Mouse (Mus musculus): ENCODE data around the gene AU022252.
A peak's percentile ranks its signal among the peaks of the same experiment; 100 is the strongest.

AU022252 gene

GRCm38 (mm10) chr4:119232410-119233255, at the start of gene AU022252, which contains the start of gene P3h1:
TSS of gene AU022252 (minus strand) at chr4:119232712.
TSS of gene P3h1 (plus strand) at chr4:119232915.
- DNase-seq (ENCODE audit: low spot score): peak; percentile 99

DNA sequence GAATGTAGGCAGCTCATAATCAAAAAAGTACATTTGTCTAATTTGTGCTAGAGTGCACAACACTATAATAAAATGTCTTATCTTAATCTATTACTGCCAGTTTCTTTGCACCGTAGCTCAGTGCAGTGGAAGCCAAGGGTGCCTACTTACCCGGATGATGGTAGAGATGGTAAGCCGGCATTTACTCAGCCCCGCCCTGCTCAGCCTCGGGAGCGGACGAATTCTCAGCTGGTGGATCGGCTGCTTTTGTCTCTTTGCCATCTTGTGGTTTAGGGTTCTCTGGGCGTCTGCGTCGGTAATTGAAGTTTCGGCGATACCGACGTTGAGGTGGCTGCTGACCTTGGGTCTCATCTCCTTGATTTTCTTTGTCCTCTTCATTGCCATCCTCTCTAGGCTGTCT, 46.3 kb upstream of the AU022252 start:
- peak; percentile 26 for DNase-seq (ENCODE audit: low spot score)

DNA sequence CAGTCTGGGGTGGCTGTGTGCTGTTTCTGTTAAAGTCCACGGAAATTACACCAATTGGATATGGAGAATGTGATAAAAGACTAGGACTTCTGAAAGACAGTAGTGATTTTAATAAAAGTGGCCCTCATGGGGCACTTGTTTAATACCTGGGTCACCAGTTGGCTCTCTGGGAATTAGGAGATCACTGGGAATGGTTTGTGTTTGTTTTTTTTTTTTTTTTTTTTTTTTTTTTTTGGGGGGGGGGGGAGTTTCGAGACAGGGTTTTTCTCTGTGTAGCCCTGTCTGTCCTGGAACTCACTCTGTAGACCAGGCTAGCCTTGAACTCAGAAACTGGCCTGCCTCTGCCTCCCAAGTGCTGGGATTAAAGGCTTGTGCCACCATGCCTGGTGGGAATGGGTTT, 43.2 kb upstream of the AU022252 start:
- peak; percentile 21 for DNase-seq (ENCODE audit: low spot score)

GRCm38 (mm10) chr4:119275226-119275625, 42.7 kb upstream of the AU022252 start:
- no peak for DNase-seq (ENCODE audit: low spot score)

GRCm38 (mm10) chr4:119274627-119275026, 42.1 kb upstream of the AU022252 start:
- peak; percentile 22 for DNase-seq (ENCODE audit: low spot score)

DNA sequence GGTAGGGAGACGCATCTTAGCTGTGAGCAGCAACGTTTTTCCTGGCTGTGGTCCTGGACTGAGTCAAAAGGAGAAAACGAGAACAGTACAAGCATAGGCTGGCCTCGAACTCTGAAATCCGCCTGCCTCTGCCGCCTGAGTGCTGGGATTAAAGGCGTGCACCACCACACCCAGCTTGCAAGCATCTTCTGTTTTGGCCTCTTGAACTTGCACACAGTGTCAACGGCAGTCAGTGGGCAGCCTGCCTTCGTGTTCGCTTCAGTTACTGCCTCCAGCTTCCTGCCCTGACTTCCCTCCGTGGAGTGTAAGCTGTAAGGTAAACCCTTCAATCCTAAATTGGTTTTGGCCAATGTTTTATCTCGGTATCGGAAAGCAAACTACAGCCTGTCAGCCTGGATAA, 34.1 kb upstream of the AU022252 start:
- DNase-seq (ENCODE audit: low spot score): peak; percentile 14

DNA sequence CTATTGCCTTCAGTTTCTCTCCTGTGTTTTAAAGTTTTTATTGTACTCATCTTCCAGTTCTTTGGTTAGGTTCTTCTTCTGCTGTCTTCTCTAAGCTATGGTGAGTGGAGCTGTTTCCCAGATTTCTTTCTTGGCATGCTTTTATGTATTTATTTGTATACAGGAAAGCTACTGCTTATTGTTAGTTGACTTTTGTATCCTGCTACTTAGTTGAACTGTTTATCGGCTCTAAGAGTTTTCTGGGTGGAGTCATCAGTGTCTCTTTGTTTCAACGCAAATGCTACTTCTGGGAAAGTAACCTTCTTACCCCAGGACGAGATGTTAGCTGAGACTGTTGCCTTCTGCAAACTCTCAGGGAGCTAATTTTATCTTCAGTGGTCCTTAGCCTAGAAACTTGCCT, 30.9 kb upstream of the AU022252 start:
- DNase-seq (ENCODE audit: low spot score): no peak

DNA sequence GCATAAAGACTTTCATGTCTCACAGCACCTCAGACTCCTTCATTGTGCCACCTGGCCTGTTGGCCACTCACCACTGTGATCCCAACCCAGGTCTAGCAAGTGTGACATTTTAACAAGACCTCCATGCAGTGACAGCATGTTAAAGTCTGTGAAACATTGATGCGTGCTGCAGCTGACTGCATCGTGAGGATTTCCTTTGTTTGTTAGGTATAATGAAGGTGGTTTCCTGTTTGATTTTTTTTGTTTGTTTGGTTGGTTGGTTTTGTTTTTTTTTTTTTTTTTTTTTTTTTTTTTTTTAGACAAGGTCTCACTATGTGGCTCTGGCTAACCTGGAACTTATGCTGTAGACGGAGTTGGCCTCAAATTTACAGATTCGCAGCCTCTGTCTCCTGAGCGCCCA, 30.0 kb upstream of the AU022252 start:
- no peak for DNase-seq (ENCODE audit: low spot score)

GRCm38 (mm10) chr4:119261087-119261713, 28.7 kb upstream of the AU022252 start:
- DNase-seq (ENCODE audit: low spot score): no peak

DNA sequence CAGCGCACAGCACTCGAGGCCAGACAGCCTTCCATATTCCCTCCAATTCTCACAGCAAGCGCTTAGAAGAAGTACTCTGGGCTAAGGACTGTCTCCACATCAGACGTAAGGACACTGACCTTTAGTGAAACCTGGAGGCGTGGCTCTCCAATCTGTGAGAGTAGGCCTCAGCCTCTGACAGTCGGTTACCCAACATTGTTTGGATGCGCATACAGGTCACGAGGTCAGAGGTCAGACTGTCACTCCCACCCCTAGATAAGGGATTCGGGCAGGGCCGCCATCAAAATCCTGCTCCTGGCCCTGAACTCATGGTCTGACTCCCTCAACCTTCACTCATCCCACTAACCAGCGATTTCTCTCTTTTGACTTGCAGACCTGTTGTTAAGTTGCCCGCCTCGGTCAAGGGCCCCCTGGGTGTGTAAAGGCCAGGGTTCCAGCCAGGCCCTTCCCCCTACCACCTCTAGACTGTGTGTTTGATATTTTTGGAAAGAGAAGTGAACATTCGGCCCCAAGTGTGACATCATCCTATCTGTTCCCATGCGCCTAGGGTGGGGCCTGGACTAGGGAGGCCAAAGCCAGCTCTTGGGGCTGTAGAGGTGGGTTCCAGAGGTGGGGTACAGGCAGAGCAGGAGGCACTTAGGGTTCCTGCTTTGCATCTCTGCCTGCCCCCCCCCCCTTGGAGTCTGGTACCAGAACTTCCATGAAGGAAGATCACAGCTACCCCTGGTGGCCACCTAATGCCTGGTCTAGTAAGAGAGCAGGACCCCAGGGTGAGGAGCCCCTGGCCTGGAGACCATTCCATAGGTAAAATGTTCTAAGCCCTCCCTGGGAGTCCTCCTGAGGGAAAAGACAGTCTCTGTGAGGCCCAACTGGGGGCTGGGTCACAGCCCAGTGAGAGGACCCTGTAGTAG, 27.1 kb upstream of the AU022252 start:
- DNase-seq (ENCODE audit: low spot score): no peak

GRCm38 (mm10) chr4:119257083-119257482, 24.6 kb upstream of the AU022252 start:
- no peak for DNase-seq (ENCODE audit: low spot score)

DNA sequence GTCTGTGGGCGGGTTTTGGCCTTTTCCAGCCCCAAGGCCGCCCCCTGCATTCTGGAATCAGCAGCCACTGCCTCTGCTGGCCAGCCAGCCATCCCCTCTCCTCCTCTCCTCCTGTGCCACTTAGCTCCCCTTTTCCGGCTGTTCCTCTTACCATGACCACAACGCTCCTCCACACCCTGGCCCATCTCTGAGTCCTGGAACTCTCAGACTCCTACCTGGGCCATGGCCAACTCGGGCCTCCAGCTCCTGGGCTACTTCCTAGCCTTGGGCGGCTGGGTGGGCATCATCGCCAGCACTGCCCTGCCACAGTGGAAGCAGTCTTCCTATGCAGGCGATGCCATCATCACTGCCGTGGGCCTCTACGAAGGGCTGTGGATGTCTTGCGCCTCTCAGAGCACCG, 22.8 kb upstream of the AU022252 start, which contains the start of gene Cldn19:
Gene Cldn19 (plus strand): TSS at position 64 of the 400 bp plus-strand sequence.
- no peak for DNase-seq (ENCODE audit: low spot score)

DNA sequence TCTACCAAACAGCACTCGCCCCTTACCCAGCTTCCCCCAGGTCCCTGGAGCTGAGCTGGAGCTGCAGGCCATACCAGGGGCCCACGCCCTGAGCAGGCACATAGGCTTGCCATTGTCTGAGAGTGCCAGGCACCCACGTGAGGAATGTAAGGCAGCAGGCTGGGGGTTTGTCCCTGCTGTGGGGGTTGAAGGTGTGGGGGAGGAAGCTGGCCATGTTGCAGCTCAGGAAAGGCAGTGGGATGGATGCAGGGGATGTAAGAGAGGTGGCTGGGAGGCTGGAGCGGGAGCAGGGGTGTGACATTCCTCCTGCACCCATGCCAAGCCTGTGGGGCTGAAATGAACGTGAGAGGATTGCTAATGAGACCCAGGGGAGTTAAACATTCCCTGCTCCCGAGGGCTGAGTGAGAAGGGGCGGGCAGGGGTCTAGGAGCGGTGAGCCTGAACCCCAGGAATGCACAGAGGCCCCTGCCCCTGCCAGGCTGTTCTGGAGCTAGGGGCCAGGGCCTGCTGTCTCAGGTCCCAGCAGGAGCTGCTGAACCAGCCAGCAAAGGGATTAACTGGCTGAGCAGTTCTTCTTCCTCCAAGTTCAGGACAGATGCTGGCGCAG, 21.6 kb upstream of the AU022252 start:
- no peak for DNase-seq (ENCODE audit: low spot score)

DNA sequence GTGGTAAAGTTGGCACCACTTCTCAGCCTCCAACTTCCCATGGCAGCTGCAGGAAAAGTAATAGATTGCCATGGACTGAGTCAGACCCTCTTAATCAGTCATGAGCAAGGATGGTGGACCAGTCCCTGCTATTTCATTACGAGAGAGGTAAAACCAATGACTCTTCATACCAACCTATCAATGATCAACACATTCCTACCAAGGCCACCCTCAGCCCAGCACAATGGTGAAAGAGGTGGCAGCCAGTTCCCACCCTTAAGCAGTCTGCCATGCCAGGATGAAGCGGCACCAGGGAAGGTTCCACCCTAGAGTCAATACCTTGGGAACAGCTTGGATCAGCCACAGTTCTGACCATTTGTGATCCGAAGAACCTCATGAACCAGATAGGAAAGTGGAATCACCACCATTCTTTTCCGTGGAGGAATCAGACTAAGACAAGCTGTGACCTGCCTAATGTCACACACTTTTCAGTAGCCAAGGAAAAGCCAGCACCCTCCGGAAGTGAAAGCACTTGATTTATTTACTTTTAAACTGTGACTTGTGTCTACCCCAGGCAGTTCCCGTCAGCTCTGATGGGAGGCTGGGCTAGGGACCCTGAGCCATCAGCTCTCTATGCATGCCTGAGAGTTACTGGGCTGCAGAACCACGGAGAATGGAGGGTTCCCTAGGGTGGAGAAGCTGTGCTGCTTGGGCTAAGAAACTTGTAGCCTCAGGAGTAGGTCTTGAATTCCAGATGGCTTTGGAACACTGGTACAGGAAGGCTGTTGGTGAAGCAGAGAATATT, 19.7 kb upstream of the AU022252 start:
- no peak for DNase-seq (ENCODE audit: low spot score)

- no peak for DNase-seq (ENCODE audit: low spot score)
Observed at GRCm38 (mm10) chr4:119248407-119248965, 16.0 kb upstream of the AU022252 start.

DNA sequence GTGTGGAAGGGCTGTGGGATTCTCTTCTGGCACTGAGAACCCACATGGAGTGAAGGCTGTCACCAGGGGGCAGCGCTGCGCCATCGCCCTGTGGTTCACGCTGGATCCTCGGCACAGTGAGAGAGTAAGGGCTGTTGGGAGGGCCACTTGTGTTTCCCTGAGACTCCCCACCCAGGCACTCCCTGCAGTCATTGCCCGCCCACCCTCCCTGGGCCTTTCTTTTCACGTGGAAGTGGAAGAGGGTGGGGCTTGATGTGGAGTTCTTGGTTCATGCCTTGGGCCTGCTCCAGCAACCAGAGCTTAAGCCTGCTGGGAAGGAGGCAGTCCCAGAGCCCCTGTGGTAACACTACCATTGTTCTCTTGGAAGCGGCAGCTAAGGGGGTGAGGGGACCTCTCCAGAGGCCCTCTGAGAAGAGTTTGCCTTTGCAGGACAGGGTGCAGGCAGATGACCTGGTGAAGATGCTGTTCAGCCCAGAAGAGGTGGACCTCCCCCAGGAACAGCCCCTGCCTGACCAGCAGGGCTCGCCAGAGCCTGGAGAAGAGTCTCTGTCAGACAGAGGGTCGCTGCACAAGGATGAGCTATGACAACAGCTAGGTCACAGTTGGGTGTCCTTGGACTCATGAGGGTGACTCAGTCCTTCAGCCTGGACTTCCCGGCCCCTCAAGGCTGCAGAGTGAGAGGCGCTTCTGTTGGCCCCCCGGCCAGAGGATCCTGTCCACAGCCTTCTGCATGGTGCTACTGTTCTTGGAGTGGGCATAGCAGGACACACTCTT, 15.1 kb upstream of the AU022252 start:
- DNase-seq (ENCODE audit: low spot score): peak; percentile 88

DNA sequence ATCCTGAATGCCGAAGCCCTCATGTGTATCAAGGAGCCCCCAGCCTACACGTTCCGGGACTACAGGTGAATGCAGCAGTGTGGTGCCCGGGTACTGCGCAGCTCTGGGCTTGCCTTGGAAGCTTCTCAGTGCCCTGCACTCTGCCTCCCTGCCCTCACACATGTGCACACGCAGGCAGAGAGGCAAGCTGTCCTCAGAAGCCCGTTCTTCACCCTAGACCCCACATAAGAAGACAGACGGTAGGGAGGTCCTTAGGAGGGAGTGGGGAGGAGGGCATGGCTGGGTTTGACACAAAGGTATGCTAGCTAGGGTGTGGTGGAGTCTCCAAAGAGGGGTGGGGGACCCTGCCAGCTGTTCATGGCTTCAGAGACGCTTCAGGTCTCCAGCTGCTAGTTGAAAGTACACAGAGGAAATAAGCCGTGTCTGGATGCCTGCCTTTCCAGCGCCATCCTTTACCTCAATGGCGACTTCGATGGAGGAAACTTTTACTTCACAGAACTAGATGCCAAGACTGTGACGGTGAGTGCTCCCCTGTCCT, 14.2 kb upstream of the AU022252 start:
- no peak for DNase-seq (ENCODE audit: low spot score)

DNA sequence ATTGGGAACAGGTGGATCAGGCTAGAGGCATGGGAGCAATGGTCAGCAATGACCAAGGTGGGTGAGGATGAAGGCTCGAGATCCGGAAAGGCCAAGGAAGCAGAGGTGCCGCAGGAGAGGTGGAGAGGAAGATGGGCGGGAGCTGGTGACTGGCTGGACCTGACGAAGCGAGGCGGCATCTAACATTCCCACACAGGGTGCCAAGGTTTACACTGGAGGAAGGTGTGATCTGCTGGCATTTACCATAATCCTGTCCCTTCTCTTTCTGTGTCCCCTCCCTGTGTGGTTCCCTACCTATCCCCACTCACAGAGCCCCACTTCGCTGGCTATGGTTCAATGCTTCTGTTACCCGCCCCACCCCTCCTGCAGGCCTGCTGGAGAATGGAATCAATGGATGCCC, 13.4 kb upstream of the AU022252 start:
- DNase-seq (ENCODE audit: low spot score): no peak

- peak; percentile 61 for DNase-seq (ENCODE audit: low spot score)
Observed at GRCm38 (mm10) chr4:119245556-119245955, 13.0 kb upstream of the AU022252 start.
